Mouse (Mus musculus): ENCODE measurements around the gene Dvl1. TPM values are rescaled to one million over a fixed set of nuclear protein-coding genes. Genes with fewer than 3 reads are reported as not detected.
A peak's percentile ranks its signal among the peaks of the same experiment; 100 is the strongest.

Dvl1 gene
- polyA plus RNA-seq, 1 experiment: 135 TPM

- Histone ChIP-seq H3K4me1 (ENCODE audit: control insufficient read depth, insufficient read depth, low read length) (peaks cover 5% of the 10 kb centered on the region; the same call in 1 of the 2 replicates), H3K36me3 (ENCODE audit: control insufficient read depth, insufficient read depth, low read length) (no peaks in the 10 kb centered on the region), H3K27me3 (ENCODE audit: control insufficient read depth, insufficient read depth, low read length) (no peaks in the 10 kb centered on the region), H3K27ac (ENCODE audit: control insufficient read depth, insufficient read depth, low read depth, low read length) (no peak overlapping the region), H3K4me3 (ENCODE audit: control insufficient read depth, low read depth, low read length) (no peak overlapping the region)
- TF ChIP-seq POLR2A (IDR thresholded peaks at IDR 0.05; ENCODE audit: control insufficient read depth, low read depth, low read length): no peak
- no peak for TF ChIP-seq CTCF (IDR thresholded peaks at IDR 0.05; ENCODE audit: control insufficient read depth, insufficient read depth, insufficient replicate concordance, low read depth, low read length)
Measured at GRCm38 (mm10) chr4:155898318-155898717, 51.1 kb downstream of the Dvl1 start.

- no peaks in the 10 kb centered on the region for H3K36me3 ChIP-seq (ENCODE audit: control insufficient read depth, insufficient read depth, low read length)
- TF ChIP-seq POLR2A (IDR thresholded peaks at IDR 0.05; ENCODE audit: control insufficient read depth, low read depth, low read length) (no peak), CTCF (IDR thresholded peaks at IDR 0.05; ENCODE audit: control insufficient read depth, insufficient read depth, insufficient replicate concordance, low read depth, low read length) (no peak)
- H3K27ac ChIP-seq (ENCODE audit: control insufficient read depth, insufficient read depth, low read depth, low read length): no peak overlapping the region
- H3K4me1 ChIP-seq (ENCODE audit: control insufficient read depth, insufficient read depth, low read length): peaks cover 3% of the 10 kb centered on the region; the same call in 1 of the 2 replicates
- H3K4me3 ChIP-seq (ENCODE audit: control insufficient read depth, low read depth, low read length): no peak overlapping the region
- no peaks in the 10 kb centered on the region for H3K27me3 ChIP-seq (ENCODE audit: control insufficient read depth, insufficient read depth, low read length)
Measured at GRCm38 (mm10) chr4:155899355-155899754, 52.2 kb downstream of the Dvl1 start.

- Histone ChIP-seq H3K27ac (ENCODE audit: control insufficient read depth, insufficient read depth, low read depth, low read length) (no peak overlapping the region), H3K4me1 (ENCODE audit: control insufficient read depth, insufficient read depth, low read length) (no peaks in the 10 kb centered on the region), H3K4me3 (ENCODE audit: control insufficient read depth, low read depth, low read length) (no peak overlapping the region), H3K27me3 (ENCODE audit: control insufficient read depth, insufficient read depth, low read length) (no peaks in the 10 kb centered on the region), H3K36me3 (ENCODE audit: control insufficient read depth, insufficient read depth, low read length) (no peaks in the 10 kb centered on the region)
- no peak for TF ChIP-seq POLR2A (IDR thresholded peaks at IDR 0.05; ENCODE audit: control insufficient read depth, low read depth, low read length)
- TF ChIP-seq CTCF (IDR thresholded peaks at IDR 0.05; ENCODE audit: control insufficient read depth, insufficient read depth, insufficient replicate concordance, low read depth, low read length): no peak
Measured at GRCm38 (mm10) chr4:155901205-155901604, 54.0 kb downstream of the Dvl1 start.

- H3K27me3 ChIP-seq (ENCODE audit: control insufficient read depth, insufficient read depth, low read length): no peaks in the 10 kb centered on the region
- no peaks in the 10 kb centered on the region for H3K36me3 ChIP-seq (ENCODE audit: control insufficient read depth, insufficient read depth, low read length)
- TF ChIP-seq POLR2A (IDR thresholded peaks at IDR 0.05; ENCODE audit: control insufficient read depth, low read depth, low read length) (no peak), CTCF (IDR thresholded peaks at IDR 0.05; ENCODE audit: control insufficient read depth, insufficient read depth, insufficient replicate concordance, low read depth, low read length) (no peak)
- H3K27ac ChIP-seq (ENCODE audit: control insufficient read depth, insufficient read depth, low read depth, low read length): no peak overlapping the region
- H3K4me3 ChIP-seq (ENCODE audit: control insufficient read depth, low read depth, low read length): no peak overlapping the region
- no peaks in the 10 kb centered on the region for H3K4me1 ChIP-seq (ENCODE audit: control insufficient read depth, insufficient read depth, low read length)
Measured at GRCm38 (mm10) chr4:155903246-155903645, 56.0 kb downstream of the Dvl1 start.

GRCm38 (mm10) chr4:155904318-155905102 is 57.3 kb downstream of the Dvl1 start:
- Histone ChIP-seq H3K27ac (ENCODE audit: control insufficient read depth, insufficient read depth, low read depth, low read length) (no peak overlapping the region), H3K4me3 (ENCODE audit: control insufficient read depth, low read depth, low read length) (no peak overlapping the region), H3K27me3 (ENCODE audit: control insufficient read depth, insufficient read depth, low read length) (no peaks in the 10 kb centered on the region), H3K4me1 (ENCODE audit: control insufficient read depth, insufficient read depth, low read length) (no peaks in the 10 kb centered on the region), H3K36me3 (ENCODE audit: control insufficient read depth, insufficient read depth, low read length) (no peaks in the 10 kb centered on the region)
- no peak for TF ChIP-seq POLR2A (IDR thresholded peaks at IDR 0.05; ENCODE audit: control insufficient read depth, low read depth, low read length)
- peak; percentile 29; the same call in 1 of the 2 replicates for TF ChIP-seq CTCF (IDR thresholded peaks at IDR 0.05; ENCODE audit: control insufficient read depth, insufficient read depth, insufficient replicate concordance, low read depth, low read length)

- Histone ChIP-seq H3K27me3 (ENCODE audit: control insufficient read depth, insufficient read depth, low read length) (no peaks in the 10 kb centered on the region), H3K4me3 (ENCODE audit: control insufficient read depth, low read depth, low read length) (no peak overlapping the region), H3K27ac (ENCODE audit: control insufficient read depth, insufficient read depth, low read depth, low read length) (no peak overlapping the region), H3K4me1 (ENCODE audit: control insufficient read depth, insufficient read depth, low read length) (no peaks in the 10 kb centered on the region), H3K36me3 (ENCODE audit: control insufficient read depth, insufficient read depth, low read length) (no peaks in the 10 kb centered on the region)
- TF ChIP-seq CTCF (IDR thresholded peaks at IDR 0.05; ENCODE audit: control insufficient read depth, insufficient read depth, insufficient replicate concordance, low read depth, low read length) (no peak), POLR2A (IDR thresholded peaks at IDR 0.05; ENCODE audit: control insufficient read depth, low read depth, low read length) (no peak)
Measured at GRCm38 (mm10) chr4:155905634-155906033, 58.4 kb downstream of the Dvl1 start.

- Histone ChIP-seq H3K27me3 (ENCODE audit: control insufficient read depth, insufficient read depth, low read length) (no peaks in the 10 kb centered on the region), H3K36me3 (ENCODE audit: control insufficient read depth, insufficient read depth, low read length) (no peaks in the 10 kb centered on the region), H3K4me3 (ENCODE audit: control insufficient read depth, low read depth, low read length) (no peak overlapping the region), H3K4me1 (ENCODE audit: control insufficient read depth, insufficient read depth, low read length) (no peaks in the 10 kb centered on the region), H3K27ac (ENCODE audit: control insufficient read depth, insufficient read depth, low read depth, low read length) (no peak overlapping the region)
- TF ChIP-seq POLR2A (IDR thresholded peaks at IDR 0.05; ENCODE audit: control insufficient read depth, low read depth, low read length) (no peak), CTCF (IDR thresholded peaks at IDR 0.05; ENCODE audit: control insufficient read depth, insufficient read depth, insufficient replicate concordance, low read depth, low read length) (no peak)
Measured at GRCm38 (mm10) chr4:155906125-155906524, 58.9 kb downstream of the Dvl1 start.

Data from testis, adult 2 months (tissue).